Mouse (Mus musculus): Measurements from ENCODE around the gene Pfn3.

The Pfn3 gene

DNA sequence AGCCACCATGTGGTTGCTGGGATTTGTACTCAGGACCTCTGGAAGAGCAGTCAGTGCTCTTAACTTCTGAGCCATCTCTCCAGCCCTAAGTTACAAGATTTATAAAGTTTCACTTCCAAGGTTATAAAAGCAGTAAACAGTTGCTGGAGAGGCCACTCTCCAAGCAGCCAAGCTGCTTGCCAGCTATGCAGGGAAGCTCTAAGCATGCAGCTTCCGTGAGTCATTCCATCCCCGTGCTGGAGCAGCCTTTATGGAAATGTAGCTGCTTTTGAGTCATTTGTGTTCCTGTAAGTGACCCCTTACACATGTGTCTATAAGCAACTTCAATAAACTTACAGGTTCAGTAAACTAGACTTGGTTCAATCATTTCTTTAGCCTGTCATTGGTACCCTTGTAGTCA is 15.5 kb upstream of the Pfn3 start:
- DNase-seq (ENCODE audit: low spot score): no peak

- DNase-seq (ENCODE audit: low spot score): no peak
Measured at GRCm38 (mm10) chr13:55429226-55429888, 14.3 kb upstream of the Pfn3 start.

GRCm38 (mm10) chr13:55426613-55427012 is 11.6 kb upstream of the Pfn3 start, which contains the start of gene F12:
Gene F12, minus strand, starts transcription at chr13:55426793.
- DNase-seq (ENCODE audit: low spot score): no peak

DNA sequence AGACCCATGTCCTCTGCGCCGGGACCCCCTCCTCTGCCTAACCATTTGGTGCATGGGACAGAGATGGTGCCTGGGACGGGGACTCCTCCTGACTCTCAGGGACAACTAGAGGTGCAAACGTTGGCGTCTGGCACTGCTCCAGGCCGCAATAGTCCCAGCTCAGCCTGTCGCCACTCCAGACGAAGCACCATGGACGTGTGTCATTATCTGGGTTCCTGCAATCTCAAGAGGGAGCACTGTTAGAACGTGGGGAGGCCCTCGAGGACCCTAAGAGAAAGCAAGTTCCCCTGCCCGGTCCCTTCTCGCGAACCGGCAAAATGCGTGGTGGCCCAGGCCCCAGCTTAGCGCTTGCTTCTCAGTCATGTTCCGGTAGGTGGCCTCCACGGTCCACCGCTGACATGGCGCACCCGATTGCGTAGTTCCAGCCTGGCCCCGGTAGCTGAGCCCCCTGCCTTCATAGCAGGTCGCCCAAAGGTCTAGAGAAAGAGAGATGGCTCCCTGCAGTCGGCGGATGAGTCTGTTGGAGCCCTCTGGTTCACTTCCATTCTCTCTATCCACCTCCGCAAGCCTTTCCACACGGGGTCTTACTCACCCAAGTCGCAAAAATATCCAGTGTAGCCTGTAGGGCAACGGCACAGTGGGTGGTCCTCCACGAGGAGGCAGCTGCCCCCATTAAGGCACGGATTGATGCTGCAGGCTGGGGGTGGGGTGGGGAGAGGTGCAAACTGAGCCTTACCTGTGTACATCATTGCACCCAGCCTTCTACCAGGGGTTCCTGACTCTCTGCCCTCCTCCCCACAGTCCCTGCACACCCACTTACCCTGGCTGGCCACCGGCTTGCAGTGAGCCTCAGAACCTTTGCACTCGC is 6.1 kb upstream of the Pfn3 start:
- peak; percentile 34 for DNase-seq (ENCODE audit: low spot score)

DNA sequence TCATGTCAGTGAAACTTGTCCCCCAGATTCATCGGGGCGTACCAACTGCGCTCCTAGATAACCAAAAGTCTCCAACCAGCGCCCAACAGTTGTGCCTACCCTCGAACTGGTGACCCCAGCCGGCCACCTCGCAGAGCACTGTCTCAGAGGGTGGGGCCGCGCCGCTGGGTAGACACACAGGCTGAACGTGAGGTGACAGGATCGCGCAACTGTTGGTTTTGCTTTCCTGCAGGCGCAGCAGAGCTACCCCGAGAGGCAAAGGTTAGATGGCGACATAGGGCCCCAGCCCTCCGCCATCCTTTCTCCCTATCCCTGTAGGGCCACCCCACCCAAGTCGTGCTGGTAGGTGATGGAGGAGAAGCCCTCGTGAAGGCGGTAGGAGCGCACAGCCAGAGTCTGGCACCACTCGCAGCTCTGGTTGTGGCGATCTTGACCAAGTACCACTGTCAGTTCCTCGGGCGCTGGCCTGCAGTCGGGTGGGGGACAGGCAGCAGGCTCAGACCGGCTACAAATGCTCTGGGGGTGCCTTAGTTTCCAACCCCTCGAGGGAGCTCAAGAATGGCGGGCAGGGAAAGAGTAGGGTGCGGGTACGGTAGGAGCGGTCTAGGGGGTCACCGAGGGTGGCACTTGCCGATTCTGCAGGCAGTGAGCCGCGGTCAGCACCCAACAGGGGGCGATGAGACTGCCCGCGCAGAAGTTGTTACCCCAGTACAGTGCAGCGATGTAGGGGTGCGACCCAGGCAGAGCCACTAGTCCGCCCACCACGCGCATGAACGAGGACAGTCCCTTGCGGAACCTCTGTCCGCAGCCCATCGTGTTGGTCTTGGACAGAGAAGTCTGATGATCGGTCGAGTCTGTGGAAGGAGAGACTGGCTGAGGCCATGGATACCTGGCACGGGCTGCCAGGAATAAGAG is 5.2 kb upstream of the Pfn3 start:
- no peak for DNase-seq (ENCODE audit: low spot score)

GRCm38 (mm10) chr13:55419142-55419541 is 4.1 kb upstream of the Pfn3 start:
- no peak for DNase-seq (ENCODE audit: low spot score)

DNA sequence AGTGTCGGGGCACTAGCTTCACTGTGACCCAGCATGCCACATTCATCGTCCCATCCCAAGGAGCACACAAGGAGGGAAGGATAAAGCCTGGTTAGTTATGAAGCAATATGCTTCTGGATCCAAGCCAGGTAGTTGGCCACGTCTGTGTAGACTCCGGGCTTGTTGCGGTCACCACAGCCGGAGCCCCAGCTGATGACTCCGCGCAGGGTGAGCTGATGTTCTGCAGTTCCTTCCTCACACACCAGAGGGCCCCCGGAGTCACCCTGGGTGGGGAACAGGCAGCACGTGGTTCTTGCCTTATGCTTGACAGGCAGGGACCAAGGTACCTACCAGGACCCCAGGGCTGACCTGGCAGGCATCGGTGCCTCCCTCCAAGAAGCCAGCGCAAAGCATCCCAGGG is 3.0 kb upstream of the Pfn3 start:
- peak; percentile 71 for DNase-seq (ENCODE audit: low spot score)

DNA sequence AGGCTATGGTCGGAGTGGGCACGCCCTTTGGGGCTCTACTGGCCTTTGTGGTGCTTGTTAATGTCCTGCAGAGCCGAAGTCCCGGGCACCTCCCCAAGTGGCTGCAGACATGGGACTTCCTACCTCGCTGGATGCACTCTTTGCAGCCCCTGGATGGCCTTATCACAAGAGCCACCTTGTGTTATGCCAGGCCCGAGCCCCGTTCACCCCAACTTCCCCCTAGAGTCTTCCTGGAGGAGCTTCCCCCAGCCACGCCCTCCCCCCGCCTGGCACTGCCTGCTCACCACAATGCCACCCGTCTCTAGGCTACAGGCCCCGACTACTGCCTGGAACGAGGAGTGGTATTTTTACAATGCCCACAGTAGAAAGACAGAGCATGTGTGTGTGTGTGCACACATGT is 1.7 kb downstream of the Pfn3 start:
- DNase-seq (ENCODE audit: low spot score): no peak

DNA sequence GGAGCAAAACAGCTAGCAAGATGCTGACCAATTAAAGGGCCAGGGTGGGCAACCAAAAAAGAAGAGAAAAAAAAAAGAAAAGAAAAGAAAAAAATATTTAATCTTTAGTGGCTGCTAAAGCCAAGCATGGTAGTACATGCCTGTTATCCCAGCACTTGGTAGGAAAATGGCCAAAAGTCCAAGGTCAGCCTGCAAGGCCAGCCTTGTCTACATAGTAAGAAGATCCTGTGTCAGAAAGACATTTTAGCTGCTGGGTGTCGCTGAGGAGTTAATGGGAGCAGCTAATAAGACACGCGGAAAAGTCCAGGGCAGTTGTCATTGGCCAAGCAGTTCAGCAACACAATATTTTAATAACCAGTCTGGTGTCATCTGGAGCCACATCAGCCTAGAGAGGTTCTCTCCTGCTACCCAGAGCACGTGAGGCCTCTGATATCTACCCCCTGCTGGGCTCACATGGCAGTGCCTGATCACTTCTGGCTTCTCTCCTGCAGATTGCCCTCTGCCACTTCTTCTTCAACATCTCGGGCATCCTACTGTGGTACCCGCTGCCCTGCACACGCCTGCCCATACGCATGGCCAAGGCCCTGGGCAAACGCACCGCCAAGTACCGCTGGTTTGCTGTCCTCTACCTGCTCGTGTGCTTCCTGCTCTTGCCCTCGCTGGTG is 2.3 kb downstream of the Pfn3 start:
- no peak for DNase-seq (ENCODE audit: low spot score)

GRCm38 (mm10) chr13:55411826-55412225 is 3.2 kb downstream of the Pfn3 start:
- no peak for DNase-seq (ENCODE audit: low spot score)

DNA sequence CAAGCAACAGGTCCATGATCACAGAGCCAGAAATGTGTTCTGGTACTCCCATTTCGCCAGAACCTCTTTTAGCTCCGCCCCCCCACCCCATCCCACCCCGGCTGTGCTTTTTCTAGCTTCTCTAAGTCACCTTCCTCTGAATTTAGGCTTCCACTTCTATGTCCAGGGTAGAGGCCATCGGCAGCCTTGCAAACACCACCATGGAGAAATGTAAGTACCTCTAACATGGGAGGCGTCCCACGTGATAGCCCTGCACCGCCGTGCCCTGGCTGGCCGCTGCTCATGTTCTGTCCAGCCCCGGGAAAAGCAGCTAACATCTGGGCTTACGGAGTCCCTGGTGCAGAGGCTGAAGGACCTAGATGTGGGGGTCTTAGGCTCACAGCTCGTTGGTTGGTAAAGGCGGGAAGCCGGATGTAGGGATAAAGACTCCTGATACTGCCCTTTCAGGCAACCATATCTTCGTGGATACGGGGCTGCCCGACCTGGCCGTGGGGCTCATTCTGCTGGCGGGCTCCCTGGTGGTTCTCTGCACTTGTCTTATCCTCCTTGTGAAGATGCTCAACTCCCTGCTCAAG is 6.4 kb downstream of the Pfn3 start:
- no peak for DNase-seq (ENCODE audit: low spot score)

DNA sequence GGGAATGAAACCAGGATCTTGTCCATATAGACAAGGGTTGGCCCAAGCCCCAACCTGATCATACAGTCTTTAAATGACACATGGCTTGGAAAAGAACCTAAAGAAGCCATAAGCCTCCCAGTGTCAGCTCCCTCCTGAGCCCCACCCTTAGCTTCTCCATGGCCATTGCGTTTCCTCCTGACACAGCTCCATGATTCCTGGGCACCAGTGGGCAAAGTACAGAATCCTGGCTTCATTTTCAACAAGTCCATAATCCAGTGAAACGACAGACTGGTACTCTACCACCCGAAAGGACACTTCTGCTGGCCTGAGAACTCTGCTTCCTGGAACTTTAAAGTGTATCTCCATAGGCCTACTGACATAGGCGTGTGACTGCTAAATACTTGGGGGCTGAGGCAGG is 7.7 kb downstream of the Pfn3 start:
- no peak for DNase-seq (ENCODE audit: low spot score)

DNA sequence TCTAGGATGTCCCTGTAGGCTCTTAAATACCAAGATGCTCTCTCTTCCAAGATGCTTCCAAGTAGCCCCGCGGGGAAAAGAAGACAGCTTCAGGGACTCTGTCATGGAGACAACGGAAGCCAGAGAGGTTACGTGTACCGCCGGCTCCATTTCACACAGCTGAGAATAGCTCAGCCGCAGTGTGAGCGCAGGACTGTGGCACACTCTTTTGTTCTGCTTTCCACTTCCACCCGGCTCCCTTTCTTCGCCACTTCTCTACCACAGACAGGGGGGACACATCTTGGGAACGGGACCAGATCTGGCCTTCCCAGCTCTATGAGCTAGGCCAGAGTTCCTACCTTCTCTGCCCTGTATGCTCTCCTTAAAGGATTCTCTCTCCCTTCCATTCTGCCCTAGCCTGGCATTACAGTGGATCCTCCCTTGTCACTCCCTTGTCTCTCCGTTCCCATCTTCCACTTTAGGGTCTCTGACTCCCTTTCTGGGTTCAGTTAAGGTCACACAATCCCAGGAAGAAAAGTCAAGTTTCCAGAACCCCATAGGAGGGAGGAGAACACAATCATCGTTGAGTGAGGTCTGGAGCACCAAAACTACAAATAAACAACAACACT is 9.1 kb downstream of the Pfn3 start:
- no peak for DNase-seq (ENCODE audit: low spot score)

DNA sequence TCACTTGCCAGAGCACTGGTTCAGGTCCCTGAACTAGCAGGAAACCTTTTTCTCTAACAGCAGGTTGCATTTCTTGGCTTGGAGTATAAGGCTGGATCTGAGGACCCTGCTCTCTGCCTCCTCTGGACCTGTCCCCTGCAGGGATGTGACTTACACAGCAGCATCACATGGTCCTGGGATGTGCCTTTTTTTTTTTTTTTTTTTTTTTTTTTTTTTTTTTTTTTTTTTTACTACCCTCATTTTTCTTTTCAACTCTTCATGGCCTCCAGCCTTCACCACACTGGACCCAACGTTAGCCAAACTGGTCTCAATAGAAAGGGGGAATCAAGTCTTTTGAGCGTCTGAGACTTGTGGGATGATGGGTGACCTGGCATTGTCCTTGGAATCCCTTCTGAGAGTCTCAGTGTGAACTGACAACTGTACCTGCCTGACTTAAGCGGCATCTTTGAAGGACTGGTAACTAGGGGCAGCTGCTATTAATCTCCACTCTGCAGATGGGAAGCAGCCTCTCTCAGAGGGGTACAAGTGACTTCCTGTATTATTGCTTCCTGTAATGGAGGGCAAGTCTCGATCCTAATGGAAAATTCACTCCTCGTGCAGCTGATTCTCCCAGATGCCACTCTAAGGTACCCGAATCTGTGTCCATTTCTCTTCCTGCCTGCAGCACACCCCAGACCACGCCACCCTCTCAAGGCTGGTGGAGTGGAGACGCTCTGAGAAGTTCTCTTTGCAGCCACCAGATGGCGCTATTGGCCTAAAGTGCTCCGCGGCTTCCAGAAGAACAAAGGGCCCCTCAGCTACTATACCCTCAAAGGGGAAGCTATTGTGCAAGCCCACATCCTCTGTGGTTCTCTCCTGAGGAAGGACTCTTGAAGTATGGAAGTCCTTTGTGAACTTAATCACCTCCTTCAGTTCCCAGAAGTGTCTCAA is 9.9 kb downstream of the Pfn3 start:
- peak; percentile 41 for DNase-seq (ENCODE audit: low spot score)

GRCm38 (mm10) chr13:55403935-55404852 is 10.8 kb downstream of the Pfn3 start:
- DNase-seq (ENCODE audit: low spot score): no peak

DNA sequence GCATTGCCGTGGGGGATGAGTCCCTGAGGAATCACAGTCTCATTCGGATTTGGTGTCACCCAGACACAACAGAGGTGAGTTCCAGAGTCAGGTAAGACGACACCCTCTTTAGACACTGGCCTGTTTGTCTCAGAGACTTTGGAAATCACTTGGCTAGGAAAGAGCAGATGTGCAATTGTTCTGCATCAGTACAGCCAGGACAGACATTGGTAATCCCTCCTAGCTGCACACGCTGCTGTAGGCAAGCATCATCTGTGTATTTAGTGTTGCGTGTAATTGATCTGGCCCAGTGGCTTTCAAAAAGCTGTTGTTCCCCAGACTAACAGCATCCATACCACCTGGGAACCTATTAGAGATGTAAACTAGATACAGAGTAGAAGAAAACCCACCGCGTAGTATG is 11.8 kb downstream of the Pfn3 start:
- DNase-seq (ENCODE audit: low spot score): no peak

DNA sequence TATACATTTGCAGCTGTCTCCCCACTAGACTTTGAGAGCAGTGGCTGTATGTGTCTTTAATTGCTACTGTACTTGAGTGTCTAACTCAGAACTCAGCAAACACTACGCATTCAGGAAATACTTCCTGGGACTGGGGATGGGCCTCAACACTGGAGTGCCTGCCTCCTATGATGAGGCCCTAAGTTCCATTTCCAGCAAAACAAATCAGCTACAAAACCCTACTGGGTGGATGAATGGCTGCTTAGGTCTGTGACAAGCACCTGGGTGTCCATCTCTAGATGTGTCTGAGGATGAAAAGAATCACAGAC is 15.0 kb downstream of the Pfn3 start:
- no peak for DNase-seq (ENCODE audit: low spot score)

- no peak for DNase-seq (ENCODE audit: low spot score)
Measured at GRCm38 (mm10) chr13:55399300-55400038, 15.6 kb downstream of the Pfn3 start.
